Mouse (Mus musculus) G1E-ER4 (cell line): ENCODE measurements around the gene Enpp1. TPM values are rescaled to one million over a fixed set of nuclear protein-coding genes. Genes with fewer than 3 reads are reported as not detected.

ENCODE experiments used
- GATA1 ChIP-seq: IDR thresholded peaks from one replicate; pipeline ENCODE4 v1.8.0; 2012; ENCODE audit warnings: low read length, inconsistent platforms
- polyA plus RNA-seq: library from polyadenylated mRNA; stranded (reverse); fragments of >175 nt; gene quantifications from 2 replicates; pipeline ENCODE4 v1.2.3, GENCODE M21; 2012

Enpp1 gene
- polyA plus RNA-seq, 1 experiment: not detected

DNA sequence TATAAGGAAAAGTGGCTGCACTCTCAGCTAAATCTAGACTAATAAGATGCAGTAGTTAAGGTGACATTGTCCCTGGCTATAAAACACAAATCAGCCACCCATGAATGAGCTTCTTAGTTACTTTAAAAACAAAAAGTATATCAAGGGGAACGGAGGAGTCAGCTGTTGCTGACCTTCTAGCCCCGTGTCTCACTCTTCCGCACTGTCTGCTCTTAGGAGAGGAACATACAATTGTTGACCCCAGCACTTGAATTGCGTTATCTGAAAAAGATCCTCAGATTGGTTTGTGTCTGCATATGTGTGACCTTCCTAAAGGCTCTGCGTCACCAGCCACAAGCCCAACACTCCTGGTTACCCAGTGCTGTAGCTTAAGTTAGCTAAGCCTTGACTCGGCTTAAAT, 41.4 kb downstream of the Enpp1 start:
- no peak for TF ChIP-seq GATA1

DNA sequence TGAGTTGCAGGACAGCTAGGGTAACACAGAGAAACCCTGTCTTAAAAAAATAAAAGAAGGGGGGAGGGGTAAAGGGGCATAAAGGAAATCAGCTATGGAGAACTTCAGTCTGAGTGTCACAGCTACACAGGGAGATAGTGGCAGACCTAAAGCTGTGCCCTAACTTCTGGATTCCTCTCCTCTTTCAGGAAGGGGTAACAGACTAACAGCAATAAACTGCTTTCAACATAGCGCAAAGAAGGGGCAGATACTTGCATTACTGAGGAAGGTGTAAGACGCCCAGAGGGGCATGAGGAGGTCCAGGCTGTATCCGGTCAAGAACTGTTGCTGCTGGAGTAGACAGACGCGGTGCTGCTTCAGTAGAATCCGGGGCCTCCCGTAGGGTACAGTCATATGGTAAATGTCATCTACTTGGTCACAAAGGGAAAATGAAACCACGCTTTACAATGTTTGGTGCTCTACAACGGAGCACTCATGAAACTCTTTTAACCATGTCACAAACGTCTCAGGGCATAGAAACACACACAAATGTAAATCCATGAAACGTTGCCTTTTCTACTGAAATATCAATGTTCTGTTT, 60.9 kb downstream of the Enpp1 start:
- TF ChIP-seq GATA1: no peak

DNA sequence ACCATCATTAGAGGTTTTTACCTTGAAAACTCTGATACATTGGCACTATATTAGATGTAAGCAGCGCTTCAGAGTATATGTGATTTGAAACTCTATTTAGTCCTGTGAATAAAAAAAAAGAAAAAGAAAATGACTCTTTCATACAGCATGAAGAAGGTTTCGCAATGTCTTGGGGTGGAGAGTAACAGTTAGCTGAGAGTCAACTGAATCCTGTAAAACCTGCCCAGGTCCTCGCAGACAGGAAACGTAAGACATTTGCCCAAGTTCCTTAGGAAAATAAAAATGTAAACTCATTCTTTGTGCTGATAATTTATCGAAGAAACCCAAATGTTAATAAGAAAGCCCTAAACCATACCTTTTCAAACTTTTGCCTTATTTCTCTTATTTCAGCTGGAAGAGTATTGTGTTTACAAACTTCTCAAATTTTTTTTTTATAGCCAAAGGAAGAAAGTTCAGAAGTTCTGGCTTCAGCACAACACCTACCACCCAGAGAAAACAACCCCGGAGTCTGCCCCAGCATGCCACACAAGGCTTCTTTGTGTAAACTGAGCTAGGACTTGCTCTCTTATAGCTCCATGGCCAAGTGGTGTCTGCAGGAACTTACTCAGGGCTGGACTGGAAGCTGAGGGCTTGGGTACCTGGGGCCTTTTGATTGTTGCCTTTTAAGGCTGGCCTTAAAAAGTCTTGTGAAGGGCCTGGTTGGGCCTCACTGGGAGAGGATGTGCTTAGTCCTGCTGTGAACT, 63.8 kb downstream of the Enpp1 start:
- no peak for TF ChIP-seq GATA1

DNA sequence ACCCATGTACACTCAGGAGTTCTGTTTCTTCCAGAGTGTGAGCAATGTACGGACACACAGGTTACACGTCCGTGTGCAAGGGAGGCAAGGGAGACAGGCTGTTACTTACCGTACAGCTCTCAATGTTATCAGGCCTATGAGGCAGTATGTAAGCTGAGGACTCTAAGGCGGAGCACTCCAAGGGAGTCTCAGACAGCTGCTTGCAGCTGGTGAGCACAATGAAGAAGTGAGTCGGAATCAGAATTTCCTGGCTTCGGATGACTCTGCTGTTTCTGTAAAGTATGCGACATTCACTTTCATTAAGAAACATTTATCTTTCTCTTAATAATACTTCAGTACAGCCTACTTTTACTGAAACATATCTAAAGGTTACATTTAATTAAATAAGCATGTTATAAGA, 66.8 kb downstream of the Enpp1 start:
- no peak for TF ChIP-seq GATA1

DNA sequence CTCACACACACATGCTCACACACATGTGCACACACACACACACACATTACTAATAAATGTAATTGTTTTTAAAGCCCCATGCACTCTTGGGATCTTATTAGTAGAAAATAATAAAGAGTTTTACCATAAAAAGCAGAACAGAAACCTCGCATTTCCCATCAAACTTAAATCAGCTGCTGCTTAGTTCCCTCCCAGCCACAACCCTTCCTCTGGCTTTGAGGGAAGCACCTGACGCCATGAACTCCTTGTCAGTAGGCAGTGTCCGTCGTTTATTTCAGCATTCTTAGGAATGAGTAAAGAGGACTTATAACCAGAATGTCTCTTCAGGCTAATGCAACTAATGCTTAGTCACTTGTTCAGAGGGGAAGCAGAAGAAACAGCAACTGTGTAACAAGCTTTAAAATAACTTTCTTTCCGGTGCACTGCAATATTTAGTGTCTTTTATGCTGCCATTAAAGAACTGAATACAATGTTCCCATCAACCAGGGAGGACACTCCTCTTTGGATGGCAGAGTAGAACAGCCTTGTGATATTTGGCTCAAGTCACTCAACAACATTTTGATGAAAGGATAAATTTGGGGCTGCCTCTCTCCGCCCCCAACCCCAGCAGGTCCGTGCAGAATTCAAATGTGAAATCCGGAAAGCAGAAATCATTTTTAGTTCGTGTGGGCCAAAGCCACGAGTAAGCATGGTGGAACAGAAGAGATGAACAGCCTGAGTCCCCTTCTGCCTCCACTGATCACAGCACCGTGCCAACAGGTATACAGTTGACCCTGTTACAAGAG, 69.0 kb downstream of the Enpp1 start:
- TF ChIP-seq GATA1: no peak

DNA sequence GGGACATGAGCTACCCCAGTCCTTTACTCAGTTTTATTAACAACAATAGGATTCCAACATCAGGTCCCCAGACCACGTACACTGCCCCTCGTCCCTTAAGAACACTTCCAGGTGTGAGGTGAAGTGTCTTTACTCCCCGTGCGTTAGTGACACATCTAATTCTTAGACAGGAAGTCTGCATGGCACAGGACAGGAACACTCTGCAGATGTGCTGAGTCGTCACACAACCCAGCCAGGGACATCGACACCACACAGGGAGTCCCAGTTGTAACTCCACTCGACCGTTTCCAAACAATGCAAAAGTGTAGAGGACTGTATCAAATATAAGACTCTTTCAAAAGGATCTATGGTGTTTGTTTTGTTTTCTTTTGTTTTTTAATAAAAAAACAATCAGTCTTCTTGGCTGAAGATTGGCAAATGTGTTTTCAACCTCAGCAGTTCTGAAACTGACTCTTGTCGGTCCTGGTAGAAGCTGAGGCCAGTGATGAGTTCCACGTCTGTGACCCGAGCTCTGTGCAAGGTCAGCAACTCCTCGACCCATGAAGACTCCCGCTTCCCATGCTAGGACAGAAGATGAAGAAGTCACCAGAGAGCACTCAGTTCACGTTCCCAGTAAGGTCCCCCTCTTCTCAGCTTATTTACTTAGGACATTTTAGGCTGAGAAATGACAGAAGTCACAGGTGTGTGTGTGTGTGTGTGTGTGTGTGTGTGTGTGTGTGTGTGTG, 70.4 kb downstream of the Enpp1 start:
- TF ChIP-seq GATA1: no peak

DNA sequence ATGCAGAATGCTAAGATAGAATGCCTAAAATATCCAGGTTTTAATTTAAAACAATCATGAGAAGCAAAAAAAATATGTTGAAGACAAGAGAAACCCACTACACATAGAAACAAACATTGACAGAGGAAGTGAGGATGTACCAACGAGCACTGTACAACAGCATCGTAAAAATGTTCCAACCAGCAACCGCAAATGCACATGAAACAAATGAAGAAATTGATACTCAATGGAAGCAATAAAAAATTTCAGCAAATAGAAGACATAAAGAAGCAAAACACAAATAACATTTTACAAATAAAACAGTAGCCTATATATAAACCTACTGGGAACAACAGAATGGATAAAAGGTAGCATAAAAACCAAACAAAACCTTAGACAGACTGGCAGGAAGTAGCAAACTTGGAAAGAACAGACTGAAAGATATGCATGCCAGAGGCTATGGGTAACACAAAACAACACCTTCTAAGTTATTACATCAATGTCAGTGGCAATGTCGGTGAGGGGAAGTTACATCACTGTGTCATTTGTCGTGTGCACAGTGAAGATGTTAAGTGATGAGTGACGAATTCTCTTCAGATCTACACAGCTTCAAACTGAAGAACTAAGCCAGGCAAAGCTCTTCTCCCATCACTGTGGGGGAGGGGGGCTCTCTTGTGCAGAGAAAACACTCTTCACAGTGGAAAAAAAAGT, 71.6 kb downstream of the Enpp1 start:
- TF ChIP-seq GATA1: no peak

DNA sequence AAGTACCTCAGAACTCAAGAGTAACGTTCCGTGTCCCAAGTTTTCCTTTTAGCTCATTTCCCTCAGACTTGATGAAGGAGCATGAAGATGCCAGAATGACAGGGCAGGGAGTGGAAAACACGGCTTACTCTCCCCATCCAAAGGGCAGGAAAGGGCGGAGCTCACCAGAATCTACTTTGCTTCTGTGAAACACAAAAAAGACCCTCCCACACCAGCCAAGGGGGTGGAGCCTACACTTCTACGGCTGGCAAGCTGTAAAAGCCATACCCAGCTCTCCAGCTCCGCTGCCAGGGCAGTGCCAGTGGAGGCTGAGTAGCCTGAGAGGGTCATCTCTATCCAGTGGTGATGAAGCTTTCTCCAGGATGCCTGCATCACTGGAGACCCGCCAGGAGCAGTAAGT, 72.4 kb downstream of the Enpp1 start:
- TF ChIP-seq GATA1: no peak

DNA sequence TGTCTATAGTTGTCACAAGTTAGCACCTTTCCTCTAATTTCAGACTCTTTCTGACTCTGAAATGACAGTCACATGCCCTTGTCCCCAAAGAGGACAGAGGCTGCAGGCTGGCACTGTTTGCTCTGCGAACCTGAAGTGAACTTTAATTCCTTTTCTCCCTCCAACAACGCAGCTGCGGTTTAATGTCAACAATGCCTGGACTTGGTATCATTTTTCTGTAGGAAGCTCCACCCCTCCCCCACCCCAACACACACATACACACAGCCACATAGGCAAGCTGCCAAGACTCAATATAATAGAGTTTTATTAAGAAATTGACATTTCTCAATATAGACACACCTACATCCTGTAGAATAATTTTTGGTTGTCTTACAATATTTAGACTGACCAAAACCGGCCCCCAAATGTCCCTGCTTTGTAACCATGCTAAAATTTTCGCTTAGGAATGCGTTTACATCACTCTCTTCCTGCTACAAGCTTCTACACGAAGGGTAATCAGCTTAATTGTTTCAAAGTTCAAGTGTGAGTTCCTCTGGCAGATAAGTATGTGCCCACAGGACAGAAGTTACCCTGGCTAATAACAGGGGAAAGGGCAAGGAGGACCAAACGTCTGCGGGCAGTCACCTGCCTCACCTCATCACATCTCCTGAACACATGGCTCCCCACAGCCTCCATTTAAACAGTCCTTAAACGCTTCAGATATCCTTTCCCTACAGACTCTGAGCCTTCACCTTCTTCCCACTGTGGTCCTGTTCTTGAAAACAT, 73.5 kb downstream of the Enpp1 start:
- no peak for TF ChIP-seq GATA1

DNA sequence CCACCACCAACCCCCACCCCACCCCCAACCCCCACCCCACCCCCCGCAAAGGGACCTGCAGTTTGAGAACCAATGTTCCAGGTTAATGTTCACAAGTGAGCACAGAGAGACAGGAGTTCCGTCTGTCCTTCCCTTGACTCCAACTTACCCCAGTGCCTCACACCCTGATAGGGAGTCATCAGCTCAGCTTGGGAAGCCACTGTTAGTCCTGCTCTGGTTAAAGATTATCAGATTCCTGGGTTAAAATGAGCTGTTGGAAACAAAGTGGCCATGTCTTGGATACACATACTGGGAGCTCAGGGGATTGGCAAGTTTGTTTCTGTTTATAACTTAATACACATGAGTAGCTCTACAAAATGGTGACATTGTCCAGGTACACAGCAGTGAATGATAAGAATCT, 75.0 kb downstream of the Enpp1 start:
- TF ChIP-seq GATA1: no peak

DNA sequence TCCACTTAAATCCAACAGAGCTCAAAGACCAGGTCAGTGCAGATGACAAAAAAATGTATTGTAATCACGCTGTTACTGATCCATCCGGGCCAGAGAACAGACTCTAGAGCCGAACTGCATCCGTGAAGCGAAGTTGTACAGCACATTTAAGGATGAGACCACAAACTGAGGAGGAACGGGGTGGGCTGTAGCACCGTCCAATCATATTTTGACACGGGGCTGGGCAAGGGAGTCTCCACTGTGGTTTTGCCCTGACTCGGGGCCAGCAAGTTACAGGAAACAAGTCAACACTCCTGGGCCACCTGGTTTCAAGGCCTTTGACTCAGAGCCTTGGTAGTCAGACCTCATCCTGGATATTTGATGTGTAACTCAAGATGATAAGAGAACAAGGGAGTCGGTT, 76.1 kb downstream of the Enpp1 start:
- TF ChIP-seq GATA1: no peak

DNA sequence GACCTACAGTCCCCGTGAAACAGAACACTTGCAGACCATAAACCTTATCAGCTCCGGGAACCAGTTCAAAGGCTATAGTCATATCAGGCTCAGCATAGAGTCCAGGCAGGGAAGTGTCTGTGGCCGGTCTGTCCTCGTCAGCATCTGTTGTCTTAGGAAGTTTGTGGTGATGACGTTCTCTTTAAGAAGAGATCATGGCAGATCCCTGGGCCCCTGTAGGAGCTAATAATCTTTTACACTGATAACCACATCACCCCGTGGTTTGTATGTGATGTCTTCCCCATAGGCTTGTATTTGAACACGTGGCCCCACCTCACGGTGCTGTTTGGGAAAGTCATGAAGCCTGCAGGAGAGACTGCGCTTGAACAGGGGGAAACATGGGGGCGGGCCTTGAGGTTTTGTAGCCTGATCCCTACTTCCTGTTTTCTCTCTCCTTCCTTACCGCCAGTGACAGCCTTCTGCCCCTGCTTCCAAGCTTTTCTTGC, 76.6 kb downstream of the Enpp1 start:
- peak; percentile 98 for TF ChIP-seq GATA1

DNA sequence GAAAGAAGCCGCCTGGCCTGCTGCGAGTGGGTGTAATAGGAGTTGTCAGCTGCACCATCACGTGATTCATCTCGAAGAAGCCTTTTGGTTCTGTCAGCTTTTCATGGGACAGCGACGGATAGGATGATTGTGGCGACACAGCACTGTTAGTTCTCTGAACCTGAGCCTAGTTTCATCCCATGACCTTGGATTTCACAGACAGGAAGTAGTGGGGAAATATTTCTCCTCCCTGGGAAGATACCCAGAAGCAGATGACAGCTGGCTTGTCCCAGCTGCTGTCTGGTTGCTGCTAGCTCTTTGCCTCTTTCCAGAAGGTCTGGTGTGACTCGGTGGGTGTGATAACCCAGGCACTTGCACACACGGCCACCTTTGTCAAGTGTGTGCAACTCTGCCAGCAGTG, 77.7 kb downstream of the Enpp1 start:
- no peak for TF ChIP-seq GATA1

DNA sequence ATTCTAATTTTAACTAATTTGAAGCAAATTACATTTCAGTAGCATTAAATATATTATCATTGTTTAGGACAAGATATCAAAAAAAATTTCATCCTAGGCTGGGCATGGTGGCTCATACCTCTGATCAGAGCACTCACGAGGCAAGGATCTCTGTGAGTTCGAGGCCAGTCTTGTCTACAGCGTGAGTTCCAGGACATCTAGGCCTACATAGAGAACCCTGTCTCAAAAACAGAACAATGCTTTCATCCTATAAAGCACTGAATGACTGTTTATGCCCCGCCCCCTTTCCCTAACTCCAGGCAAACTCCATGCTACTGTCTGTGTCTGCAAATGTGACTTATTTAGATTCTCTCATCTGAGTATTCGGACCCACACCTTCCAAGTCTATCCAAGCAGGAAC, 80.8 kb downstream of the Enpp1 start:
- no peak for TF ChIP-seq GATA1

DNA sequence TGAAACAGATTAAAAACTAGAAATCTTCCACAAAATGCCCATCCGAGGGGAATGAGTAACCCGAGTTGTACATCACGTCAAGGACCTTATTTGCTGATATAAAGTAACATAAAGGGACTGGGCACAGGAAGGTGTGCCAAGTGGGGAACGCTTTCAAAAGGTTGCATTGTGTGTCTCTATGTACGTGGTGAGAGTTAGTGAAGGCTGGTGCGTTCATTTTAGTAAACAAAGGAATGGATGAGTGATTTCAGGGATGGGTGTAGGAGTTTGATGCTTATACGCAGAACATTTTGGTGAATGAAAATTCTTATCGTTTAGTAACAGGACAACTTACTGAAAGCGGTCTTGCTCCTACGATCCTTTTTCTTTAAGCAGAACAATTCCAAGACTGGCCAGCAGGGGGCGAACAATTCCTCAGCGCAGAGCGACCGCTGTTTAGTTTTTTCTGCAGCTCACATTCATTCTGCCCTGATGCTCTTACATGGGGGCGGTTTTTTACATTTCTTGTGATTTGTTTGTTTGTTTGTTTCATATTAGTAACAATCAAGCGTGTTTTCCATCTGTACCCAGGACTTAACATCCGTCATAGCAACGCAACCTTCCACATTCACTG, 81.4 kb downstream of the Enpp1 start:
- no peak for TF ChIP-seq GATA1
